Mouse (Mus musculus) gastrocnemius, postnatal 14 days (tissue): ENCODE data around the gene Col15a1. TPM values are rescaled to one million over a fixed set of nuclear protein-coding genes. Genes with fewer than 3 reads are reported as not detected.

Experiments
- total RNA-seq, 2 experiments: library from RNA; stranded (reverse); gene quantifications; 2 replicates each; pipeline ENCODE4 v1.2.3; 2021

Gene Col15a1
- total RNA-seq, 2 experiments from 2014 or later = 212 to 288 TPM

Other genes with a start within 250 kb of the Col15a1 start
- gene Gabbr2, start 216.3 kb upstream of the Col15a1 start, total RNA-seq = under 1 TPM; 0.14 to 0.20 TPM
- 1 to 10 TPM; 2.9 to 3.0 TPM for gene Anks6, start 150.7 kb upstream of the Col15a1 start, total RNA-seq
- gene Galnt12, start 116.3 kb upstream of the Col15a1 start, total RNA-seq = under 1 TPM; 0.29 to 0.35 TPM
- 10 to 100 TPM; 17.7 to 18.7 TPM for gene Tgfbr1, start 145.1 kb downstream of the Col15a1 start, total RNA-seq